Mouse (Mus musculus): ENCODE measurements around the gene Hoxc9. TPM values are rescaled to one million over a fixed set of nuclear protein-coding genes. Genes with fewer than 3 reads are reported as not detected.

The Hoxc9 gene
- 10.0 and 10.7 TPM in 2 replicates for polyA plus RNA-seq (2015; fragmentation: Nextera tagmentation; extraction: Ambion mirVana)

DNA sequence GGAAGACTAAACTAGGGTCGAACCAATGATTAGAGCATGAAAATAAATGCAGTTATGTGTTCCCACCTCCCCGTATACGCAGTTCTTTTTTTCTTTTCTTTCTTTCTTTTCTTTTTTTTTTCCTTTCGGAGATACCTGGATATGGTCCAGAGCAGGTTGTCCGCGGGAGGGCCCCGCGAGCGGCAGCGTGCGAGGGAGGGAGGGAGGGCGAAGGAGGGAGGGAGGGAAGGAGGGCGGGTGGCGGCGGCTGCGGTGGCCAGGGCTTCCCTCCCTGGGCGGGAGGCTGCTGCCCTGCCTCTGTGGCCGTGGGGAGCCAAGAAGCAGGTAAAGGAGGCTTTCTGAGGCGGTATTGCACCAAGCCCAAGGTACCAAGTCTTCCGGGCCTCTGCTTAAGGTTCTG lies at the start of gene Hoxc9:
Gene Hoxc9, plus strand, starts transcription at position 269 of the 400 bp plus-strand sequence.
- no peak for ATAC-seq (replicated peaks; ENCODE audit: low FRiP score)
- Histone ChIP-seq H3K4me3 (replicated peaks) (peak within 1 kb of the TSS; percentile 65), H3K4me2 (peak within 1 kb of the TSS; percentile 77), H3K4me1 (peaks cover 82% of the 10 kb centered on the region), H3K36me3 (no peaks in the 10 kb centered on the region), H3K27me3 (peaks cover 80% of the 10 kb centered on the region), H3K9ac (peak within 1 kb of the TSS; percentile 75), H3K27ac (peak within 1 kb of the TSS; percentile 96), H3K9me3 (replicated peaks) (no peaks in the 10 kb centered on the region)
- WGBS: under 1% methylated on average over 16 of the region's 20 CpGs

DNA sequence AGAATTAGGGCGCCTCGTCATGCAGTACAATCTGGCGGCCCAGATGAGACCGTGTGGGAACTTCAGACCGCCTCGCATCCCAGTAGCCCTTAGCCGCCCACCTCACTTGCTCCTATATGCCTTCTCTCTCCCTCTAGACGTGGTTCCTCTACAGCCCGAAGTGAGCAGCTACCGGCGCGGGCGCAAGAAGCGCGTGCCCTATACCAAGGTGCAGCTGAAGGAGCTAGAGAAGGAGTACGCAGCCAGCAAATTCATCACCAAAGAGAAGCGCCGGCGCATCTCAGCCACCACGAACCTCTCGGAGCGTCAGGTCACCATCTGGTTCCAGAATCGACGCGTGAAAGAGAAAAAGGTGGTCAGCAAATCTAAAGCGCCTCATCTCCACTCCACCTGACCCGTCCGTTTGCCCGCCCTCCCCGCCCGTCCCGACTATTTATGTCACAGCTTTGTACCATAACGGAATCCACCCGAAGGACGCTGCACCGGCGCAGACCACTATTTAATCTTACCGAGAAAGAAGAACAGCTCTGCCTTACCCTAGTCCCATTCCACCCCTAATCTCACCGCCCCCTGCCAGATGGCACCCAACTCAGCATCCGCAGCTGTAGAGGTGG lies 49.1 kb upstream of the Hoxc9 start:
- no peak overlapping the region for H3K27ac ChIP-seq
- H3K4me2 ChIP-seq: no peak overlapping the region
- peaks cover 6% of the 10 kb centered on the region; the same call in 1 of the 2 replicates for H3K4me1 ChIP-seq
- no peak for ATAC-seq (replicated peaks; ENCODE audit: low FRiP score)
- no peak overlapping the region for H3K4me3 ChIP-seq (replicated peaks)
- H3K36me3 ChIP-seq: no peaks in the 10 kb centered on the region
- H3K9me3 ChIP-seq (replicated peaks): no peaks in the 10 kb centered on the region
- no peak overlapping the region for H3K9ac ChIP-seq
- H3K27me3 ChIP-seq: peaks cover 99% of the 10 kb centered on the region
- WGBS: 1% methylated on average over 40 of the region's 40 CpGs

DNA sequence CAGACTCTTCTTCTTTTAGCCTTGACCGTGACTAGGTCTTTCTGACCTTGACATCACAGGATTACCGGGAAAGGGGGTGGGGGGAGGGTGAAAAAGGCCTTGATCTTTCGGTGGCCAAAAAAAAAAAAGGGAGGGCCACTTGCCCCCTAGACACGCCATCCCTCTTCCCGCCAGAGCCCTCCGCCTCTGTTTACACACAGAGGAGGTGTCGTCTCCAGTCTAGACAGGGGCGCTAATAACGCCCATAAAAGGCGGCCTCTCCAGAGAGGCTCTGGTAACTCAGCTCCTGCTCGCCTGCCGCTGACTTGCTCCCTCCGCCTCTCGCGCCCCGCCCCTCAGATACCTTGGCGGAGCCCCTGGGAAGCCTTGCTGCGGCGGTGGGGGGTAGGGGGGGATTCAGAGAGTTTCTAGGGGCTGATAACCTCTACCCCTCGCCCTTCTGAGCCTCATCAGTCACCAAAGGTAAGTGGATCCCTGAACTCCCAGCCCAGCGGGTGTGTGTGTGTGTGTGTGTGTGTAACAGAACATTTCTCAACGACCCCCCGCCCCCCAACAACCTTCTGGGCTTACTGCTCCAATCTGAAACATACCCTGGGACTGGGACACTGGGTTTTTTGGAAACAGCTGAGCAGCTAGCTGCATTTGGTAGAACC lies 44.4 kb upstream of the Hoxc9 start:
- Histone ChIP-seq H3K27ac (no peak overlapping the region), H3K27me3 (peaks cover 100% of the 10 kb centered on the region), H3K9ac (no peak overlapping the region), H3K4me2 (no peak overlapping the region), H3K9me3 (replicated peaks) (no peaks in the 10 kb centered on the region), H3K4me1 (peaks cover 16% of the 10 kb centered on the region), H3K36me3 (no peaks in the 10 kb centered on the region), H3K4me3 (replicated peaks) (no peak overlapping the region)
- no peak for ATAC-seq (replicated peaks; ENCODE audit: low FRiP score)
- WGBS: 2% methylated on average over 23 of the region's 23 CpGs

DNA sequence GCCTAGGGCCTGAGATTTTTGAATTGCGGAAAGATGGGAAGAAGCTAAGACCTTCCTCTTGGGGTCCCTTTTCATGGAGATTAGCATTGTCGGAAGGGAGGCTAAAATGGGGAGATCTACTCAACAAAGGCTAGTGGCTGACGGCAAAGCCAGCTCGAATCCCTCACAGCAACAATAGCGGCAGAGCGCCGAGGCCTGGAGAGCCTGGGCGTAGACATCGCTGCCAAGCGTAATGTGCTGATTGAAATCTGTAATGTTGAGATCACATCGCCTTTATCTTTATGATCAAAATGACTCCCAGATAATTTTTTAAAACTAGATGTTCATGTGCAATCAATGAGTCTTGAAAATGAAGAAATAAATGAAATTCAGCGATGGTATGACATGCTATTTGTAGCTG lies 41.8 kb upstream of the Hoxc9 start:
- H3K9ac ChIP-seq: no peak overlapping the region
- H3K27ac ChIP-seq: no peak overlapping the region
- H3K36me3 ChIP-seq: no peaks in the 10 kb centered on the region
- peaks cover 100% of the 10 kb centered on the region for H3K27me3 ChIP-seq
- WGBS: 3% methylated on average over 12 of the region's 12 CpGs
- H3K4me3 ChIP-seq (replicated peaks): no peak overlapping the region
- peaks cover 24% of the 10 kb centered on the region for H3K4me1 ChIP-seq
- H3K9me3 ChIP-seq (replicated peaks): no peaks in the 10 kb centered on the region
- H3K4me2 ChIP-seq: no peak overlapping the region; the same call in 1 of the 2 replicates
- no peak for ATAC-seq (replicated peaks; ENCODE audit: low FRiP score)

DNA sequence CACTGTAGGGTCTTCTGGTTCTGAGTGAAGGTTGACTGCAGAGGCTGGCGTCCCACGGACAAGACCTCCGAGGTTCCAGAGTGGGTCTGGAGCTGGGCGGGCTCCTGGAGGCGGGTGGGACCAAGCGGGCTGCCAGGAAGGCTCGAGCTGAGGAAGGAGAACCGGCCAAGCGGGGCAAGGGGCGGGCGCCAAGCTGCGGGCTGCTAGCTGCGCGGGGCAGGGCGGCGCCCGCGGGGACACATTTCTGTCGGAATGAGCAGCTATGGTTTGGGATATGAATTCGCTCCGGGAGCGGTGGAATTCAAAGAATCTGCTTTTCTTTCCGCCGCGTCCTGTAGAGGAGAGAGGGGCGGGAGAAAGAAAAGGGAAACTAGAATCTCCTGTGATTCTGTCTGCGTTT lies 41.3 kb upstream of the Hoxc9 start:
- Histone ChIP-seq H3K4me2 (peak overlapping the region; percentile 27), H3K4me1 (peaks cover 29% of the 10 kb centered on the region), H3K4me3 (replicated peaks) (0 out of 2 replicates have a peak overlapping the region, but pooled peaks have one; percentile 18), H3K9me3 (replicated peaks) (no peaks in the 10 kb centered on the region), H3K27ac (no peak overlapping the region), H3K27me3 (peaks cover 100% of the 10 kb centered on the region), H3K36me3 (no peaks in the 10 kb centered on the region), H3K9ac (no peak overlapping the region)
- ATAC-seq (replicated peaks; ENCODE audit: low FRiP score): no peak
- WGBS: under 1% methylated on average over 27 of the region's 27 CpGs

DNA sequence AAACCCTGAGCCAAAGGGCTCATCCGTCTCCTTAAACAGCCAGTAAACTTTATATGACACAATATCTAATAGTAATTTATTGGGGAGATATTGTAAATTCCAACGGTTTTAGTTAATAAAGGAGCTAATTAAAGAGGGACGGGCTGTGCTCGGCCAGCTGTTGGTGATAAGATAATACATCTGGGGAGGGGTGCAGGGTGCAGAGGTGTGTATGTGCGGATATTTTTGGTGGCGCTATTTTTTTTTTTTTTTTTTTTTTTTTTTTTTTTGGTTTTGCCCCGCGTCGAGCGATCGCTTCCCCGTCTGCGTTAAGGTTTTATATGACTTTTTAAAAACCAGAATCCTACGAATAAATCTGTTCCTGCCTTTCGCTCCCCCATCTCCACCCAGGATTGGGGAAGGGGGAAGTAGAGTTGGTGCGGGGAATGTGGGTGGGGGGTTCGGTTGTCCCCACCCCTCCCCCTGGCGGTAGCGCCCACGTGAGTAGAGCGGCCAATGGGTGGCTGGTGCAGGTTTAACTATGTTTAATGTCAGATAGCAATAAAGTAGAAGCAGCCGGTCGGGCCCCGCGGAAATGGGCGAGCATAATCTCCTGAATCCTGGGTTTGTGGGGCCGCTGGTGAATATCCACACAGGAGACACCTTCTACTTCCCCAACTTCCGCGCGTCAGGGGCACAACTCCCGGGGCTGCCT lies 39.8 kb upstream of the Hoxc9 start, which contains the start of gene Hoxc12:
Gene Hoxc12, plus strand, starts transcription at position 479 of the 694 bp plus-strand sequence.
- Histone ChIP-seq H3K27ac (no peak within 1 kb of the TSS), H3K4me1 (peaks cover 28% of the 10 kb centered on the region), H3K9ac (no peak within 1 kb of the TSS), H3K9me3 (replicated peaks) (no peaks in the 10 kb centered on the region), H3K4me2 (0 out of 2 replicates have a peak within 1 kb of the TSS, but pooled peaks have one; percentile 17), H3K27me3 (peaks cover 100% of the 10 kb centered on the region), H3K36me3 (no peaks in the 10 kb centered on the region), H3K4me3 (replicated peaks) (no peak within 1 kb of the TSS)
- under 1% methylated on average over 31 of the region's 31 CpGs for WGBS
- no peak for ATAC-seq (replicated peaks; ENCODE audit: low FRiP score)

DNA sequence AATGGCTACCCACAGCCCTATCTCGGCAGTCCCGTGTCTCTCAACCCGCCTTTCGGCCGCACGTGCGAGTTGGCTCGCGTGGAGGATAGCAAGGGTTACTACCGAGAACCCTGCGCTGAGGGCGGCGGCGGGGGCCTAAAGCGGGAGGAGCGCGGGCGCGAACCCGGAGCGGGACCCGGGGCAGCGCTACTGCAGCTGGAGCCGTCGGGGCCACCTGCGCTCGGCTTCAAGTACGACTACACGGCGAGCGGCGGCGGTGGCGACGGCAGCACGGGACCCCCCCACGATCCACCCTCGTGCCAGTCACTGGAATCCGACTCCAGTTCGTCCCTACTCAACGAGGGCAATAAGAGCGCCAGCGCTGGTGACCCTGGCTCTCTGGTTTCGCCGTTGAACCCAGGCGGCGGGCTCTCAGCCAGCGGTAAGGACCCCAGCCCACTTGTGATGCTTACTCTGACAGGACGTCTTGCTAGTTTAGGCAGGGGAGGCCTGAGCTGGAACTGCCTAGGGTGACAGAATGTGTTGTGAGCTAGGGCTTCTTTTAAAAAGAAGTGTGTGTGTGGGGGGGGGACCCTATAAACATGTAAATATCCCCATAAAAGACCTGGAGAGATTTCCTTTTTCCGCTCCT lies 39.1 kb upstream of the Hoxc9 start:
- 0 out of 2 replicates have a peak overlapping the region, but pooled peaks have one; percentile 17 for H3K4me2 ChIP-seq
- no peak for ATAC-seq (replicated peaks; ENCODE audit: low FRiP score)
- peaks cover 100% of the 10 kb centered on the region for H3K27me3 ChIP-seq
- peaks cover 22% of the 10 kb centered on the region for H3K4me1 ChIP-seq
- no peaks in the 10 kb centered on the region for H3K36me3 ChIP-seq
- no peak overlapping the region for H3K27ac ChIP-seq
- WGBS: 1% methylated on average over 50 of the region's 50 CpGs
- H3K9ac ChIP-seq: no peak overlapping the region
- H3K9me3 ChIP-seq (replicated peaks): no peaks in the 10 kb centered on the region
- H3K4me3 ChIP-seq (replicated peaks): no peak overlapping the region

DNA sequence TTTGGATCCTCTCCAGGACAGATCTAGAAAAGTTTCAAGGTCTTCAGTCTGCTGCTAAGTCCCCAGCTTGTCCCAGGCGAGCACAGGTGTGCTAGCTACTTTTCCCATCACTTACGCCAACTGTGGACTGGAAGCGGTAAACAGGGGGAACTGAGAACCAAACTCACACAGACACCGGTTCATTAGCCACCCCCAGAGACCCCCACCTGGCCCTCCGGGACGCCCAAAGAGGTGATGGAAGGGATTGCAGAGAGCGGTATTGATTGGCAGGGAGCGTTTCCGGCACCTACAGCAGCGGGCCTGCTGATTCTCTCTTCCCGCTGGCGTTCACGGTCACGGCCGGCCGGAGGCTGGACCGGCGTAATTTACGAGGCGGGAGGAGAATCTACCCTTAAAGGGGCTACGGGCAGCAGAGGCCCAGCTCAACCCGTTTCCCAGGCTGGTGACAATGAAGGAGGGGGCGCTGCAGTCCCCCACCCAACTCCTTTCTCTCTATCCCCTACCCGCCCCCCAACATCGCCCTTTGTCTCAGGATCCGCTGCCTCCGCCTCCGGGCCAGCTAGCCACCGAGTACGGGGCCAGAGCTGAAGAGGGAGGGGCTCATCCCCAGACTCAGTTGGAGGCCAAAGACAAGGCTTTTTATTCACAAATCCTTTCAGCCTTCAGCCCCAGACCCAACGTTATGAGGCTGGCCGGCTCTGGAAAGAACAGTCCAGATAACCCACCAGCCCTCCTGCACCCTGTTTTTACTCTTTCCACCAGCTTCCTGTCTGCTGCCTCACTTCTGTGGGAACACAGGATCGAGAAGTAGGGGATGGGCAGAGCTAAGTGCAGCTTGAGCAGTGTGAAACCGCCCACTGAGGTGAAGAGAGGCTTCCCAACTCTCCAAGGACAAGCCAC lies 36.7 kb upstream of the Hoxc9 start:
- Histone ChIP-seq H3K9ac (no peak overlapping the region), H3K36me3 (no peaks in the 10 kb centered on the region), H3K27ac (no peak overlapping the region), H3K4me3 (replicated peaks) (peak overlapping the region; percentile 6; the same call in 1 of the 2 replicates), H3K9me3 (replicated peaks) (no peaks in the 10 kb centered on the region), H3K4me2 (peak overlapping the region; percentile 40), H3K27me3 (peaks cover 100% of the 10 kb centered on the region), H3K4me1 (peaks cover 32% of the 10 kb centered on the region)
- 0 out of 2 replicates have a peak, but pooled peaks have one; percentile 46 for ATAC-seq (replicated peaks; ENCODE audit: low FRiP score)
- 1% methylated on average over 34 of the region's 34 CpGs for WGBS

DNA sequence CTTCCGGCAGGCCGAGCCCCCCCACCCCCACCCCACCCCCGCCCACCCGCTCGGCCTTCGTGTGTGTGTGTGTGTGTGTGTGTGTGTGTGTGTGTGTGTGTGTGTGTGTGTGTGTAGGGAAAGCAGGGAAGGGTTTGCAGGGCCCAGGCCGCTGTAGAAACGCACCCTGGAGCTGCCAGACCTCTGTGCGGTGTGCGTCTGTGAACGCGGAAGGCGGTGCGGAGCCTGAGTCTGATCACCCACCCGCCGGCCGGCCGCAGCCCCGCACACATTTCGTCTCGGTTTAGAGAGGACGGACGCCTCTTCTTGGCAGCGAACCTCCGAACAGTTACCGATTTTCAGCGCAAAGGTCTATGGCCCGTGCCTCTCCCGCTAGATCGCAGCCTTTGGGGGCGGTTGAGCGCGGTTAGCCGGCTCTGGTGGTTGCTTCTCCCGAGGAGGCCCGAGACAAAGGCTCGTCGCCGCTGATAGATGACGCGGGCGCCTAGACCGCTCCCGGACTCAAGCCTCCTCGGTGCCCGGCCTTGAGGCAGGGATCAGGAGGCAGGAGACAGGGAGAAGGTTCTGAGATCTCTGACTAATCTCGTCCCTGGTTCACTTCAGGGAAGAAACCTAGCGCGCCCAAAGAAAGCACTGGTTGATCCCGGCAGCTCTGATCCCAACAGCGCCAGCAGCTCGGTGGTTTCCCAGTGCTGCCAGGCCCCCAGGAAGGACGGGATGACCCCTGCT lies 33.3 kb upstream of the Hoxc9 start:
- Histone ChIP-seq H3K4me3 (replicated peaks) (peak overlapping the region; percentile 41), H3K4me2 (peak overlapping the region; percentile 60), H3K9me3 (replicated peaks) (no peaks in the 10 kb centered on the region), H3K27ac (no peak overlapping the region), H3K4me1 (peaks cover 18% of the 10 kb centered on the region), H3K9ac (0 out of 2 replicates have a peak overlapping the region, but pooled peaks have one; percentile 21), H3K36me3 (no peaks in the 10 kb centered on the region), H3K27me3 (peaks cover 100% of the 10 kb centered on the region)
- under 1% methylated on average over 53 of the region's 53 CpGs for WGBS
- ATAC-seq (replicated peaks; ENCODE audit: low FRiP score): peak; percentile 61

DNA sequence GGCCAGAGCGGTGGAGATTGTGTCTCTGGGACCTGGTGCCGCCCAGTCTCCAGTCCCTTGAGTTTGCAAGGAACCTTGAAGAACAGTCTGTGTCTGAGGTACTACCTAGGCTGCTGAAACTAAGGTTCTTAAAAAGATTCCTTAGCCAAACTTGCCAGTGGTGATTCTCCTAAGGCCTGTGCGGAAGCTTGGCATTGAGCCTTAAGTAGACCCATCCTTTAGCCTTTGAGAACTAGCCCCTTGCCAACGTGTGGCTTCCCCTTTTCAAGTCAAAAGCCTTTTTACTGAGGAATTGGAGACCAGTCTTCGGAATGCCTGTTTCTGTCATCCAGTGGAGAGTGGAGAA lies 32.8 kb upstream of the Hoxc9 start:
- Histone ChIP-seq H3K4me3 (replicated peaks) (peak overlapping the region; percentile 41; the same call in 1 of the 2 replicates), H3K27ac (no peak overlapping the region), H3K4me2 (peak overlapping the region; percentile 60), H3K36me3 (no peaks in the 10 kb centered on the region), H3K9ac (no peak overlapping the region), H3K27me3 (peaks cover 100% of the 10 kb centered on the region), H3K9me3 (replicated peaks) (no peaks in the 10 kb centered on the region), H3K4me1 (peaks cover 18% of the 10 kb centered on the region)
- peak; percentile 65; the same call in 1 of the 2 replicates for ATAC-seq (replicated peaks; ENCODE audit: low FRiP score)
- 8% methylated on average over 5 of the region's 5 CpGs for WGBS
